Mouse (Mus musculus) brain, embryonic 14.5 days (tissue): ENCODE measurements around the gene Msh3.

Experiments used
- CTCF ChIP-seq: fragments of 200-500 bp; IDR thresholded peaks from 2 replicates; pipeline ENCODE4 v1.5.1; 2012; ENCODE audit warnings: inconsistent platforms, mild to moderate bottlenecking, moderate library complexity, borderline replicate concordance; ENCODE audit not compliant: insufficient read depth, insufficient read length; ENCODE audit errors: extremely low read depth
- POLR2A ChIP-seq: fragments of 200-500 bp; IDR thresholded peaks from 2 replicates; pipeline ENCODE4 v1.6.1; 2012; ENCODE audit warnings: mild to moderate bottlenecking, inconsistent platforms, borderline replicate concordance; ENCODE audit not compliant: poor library complexity, insufficient read depth, insufficient read length, severe bottlenecking; ENCODE audit errors: extremely low read depth

DNA sequence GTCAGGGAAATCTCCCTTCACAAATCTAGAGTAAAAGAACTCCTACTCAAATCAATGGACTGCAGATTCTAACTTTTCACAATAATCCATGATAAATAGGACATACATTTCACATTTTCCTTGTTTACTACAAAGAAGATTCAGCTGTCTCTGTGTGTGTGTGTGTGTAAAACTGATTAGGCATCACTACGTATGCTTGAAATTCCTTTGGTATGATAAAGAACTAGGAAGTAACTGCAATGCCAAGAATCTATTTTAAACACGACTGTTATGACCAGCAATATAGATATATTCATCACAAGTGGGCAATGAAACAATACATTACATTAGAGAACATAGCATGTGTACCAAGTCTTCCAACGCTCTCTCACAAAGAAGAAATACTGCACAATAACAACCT lies 99.3 kb downstream of the Msh3 start:
- TF ChIP-seq POLR2A: no peak
- TF ChIP-seq CTCF: no peak
